Mouse (Mus musculus): ENCODE results near the gene Chst14.

DNA sequence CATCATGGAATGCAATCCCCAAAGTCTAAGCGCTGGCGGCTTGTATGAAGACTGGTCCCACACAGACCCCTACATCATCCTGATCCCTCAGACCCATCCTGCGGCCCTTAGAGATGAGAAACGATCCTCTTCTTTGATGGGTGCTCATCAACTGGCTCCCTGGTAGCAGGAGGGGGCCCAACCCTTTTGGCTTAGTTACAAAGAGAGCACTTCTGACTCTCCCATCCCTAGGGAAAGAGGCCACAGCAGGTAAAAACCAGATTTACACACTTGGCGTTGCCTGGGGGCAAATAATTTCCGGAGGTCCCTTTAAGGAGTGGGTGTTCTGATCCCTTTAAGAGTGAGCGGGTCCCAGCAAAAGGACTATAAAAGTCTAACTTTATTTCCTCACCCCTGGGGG, 28.9 kb upstream of the Chst14 start:
- TF ChIP-seq CTCF (IDR thresholded peaks at IDR 0.05; ENCODE audit: low read depth, low read length) (no peak), EP300 (IDR thresholded peaks at IDR 0.05; ENCODE audit: insufficient read depth, low read depth, low read length) (no peak), POLR2A (IDR thresholded peaks at IDR 0.05; ENCODE audit: insufficient read depth, low read length) (no peak)

Data from ES-Bruce4 (cell line).